Mouse (Mus musculus): ENCODE measurements around the gene Dnm3. TPM values are rescaled to one million over a fixed set of nuclear protein-coding genes. Genes with fewer than 3 reads are reported as not detected.

Dnm3 gene
- polyA plus RNA-seq, 1 experiment from 2014 or later = 18.7 TPM

DNA sequence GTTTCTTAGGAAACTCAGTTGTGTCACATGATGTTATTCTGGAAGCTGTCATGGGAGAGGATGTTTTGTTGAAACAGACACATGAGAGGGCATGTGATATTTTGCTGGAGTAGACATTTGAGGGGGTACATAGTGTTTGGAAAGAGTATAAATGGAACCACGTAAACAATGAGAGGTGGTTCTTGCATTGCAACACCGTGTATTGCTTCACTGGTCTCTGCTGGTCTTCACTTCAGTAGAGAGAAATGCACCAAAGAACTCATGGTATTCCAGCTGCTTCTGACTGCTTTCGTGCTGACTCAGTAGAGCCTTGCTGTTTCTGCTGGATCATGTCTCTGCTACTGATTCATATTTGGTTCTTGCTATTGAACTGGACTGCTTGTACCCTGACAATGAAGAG, 328.1 kb downstream of the Dnm3 start:
- no peaks in the 10 kb centered on the region for H3K9me3 ChIP-seq

DNA sequence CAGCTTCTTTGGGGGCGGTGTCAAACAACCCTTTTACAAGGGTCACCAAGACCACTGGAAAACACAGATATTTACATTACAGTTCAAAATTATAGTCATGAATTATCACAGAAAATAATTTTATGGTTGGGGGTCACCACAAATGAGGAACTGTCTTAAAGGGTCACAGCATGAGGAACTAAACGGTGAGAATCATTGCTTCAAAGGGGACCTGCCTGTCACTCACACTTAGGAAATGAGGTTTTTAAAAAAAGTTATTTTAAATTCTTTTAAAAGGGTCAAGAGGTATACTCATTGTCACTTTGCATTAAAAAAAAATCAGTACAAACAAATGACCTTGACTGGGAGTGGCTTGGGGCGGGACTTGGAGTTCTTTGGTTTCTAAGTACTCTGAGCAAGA, 330.3 kb downstream of the Dnm3 start:
- Histone ChIP-seq H3K9me3 (no peaks in the 10 kb centered on the region), H3K9ac (replicated peaks) (no peak overlapping the region), H3K27ac (no peak overlapping the region), H3K27me3 (no peaks in the 10 kb centered on the region), H3K4me2 (no peak overlapping the region), H3K4me3 (replicated peaks) (no peak overlapping the region), H3K4me1 (replicated peaks) (peaks cover 20% of the 10 kb centered on the region), H3K36me3 (no peaks in the 10 kb centered on the region)
- ATAC-seq (ENCODE audit: insufficient number of reproducible peaks, insufficient read depth, low FRiP score, low TSS enrichment, low read depth) = no peak
- WGBS = 90% methylated on average over 3 of the region's 3 CpGs

More for the DNA sequence above, 328.1 kb downstream of the Dnm3 start:
- peaks cover 11% of the 10 kb centered on the region for H3K4me1 ChIP-seq (replicated peaks)
- no peak overlapping the region for H3K4me3 ChIP-seq (replicated peaks)
- no peak for ATAC-seq (ENCODE audit: insufficient number of reproducible peaks, insufficient read depth, low FRiP score, low TSS enrichment, low read depth)
- H3K27me3 ChIP-seq = no peaks in the 10 kb centered on the region
- H3K9ac ChIP-seq (replicated peaks) = no peak overlapping the region
- H3K36me3 ChIP-seq = no peaks in the 10 kb centered on the region
- 93% methylated on average over 3 of the region's 3 CpGs for WGBS
- no peak overlapping the region for H3K4me2 ChIP-seq
- H3K27ac ChIP-seq = no peak overlapping the region

DNA sequence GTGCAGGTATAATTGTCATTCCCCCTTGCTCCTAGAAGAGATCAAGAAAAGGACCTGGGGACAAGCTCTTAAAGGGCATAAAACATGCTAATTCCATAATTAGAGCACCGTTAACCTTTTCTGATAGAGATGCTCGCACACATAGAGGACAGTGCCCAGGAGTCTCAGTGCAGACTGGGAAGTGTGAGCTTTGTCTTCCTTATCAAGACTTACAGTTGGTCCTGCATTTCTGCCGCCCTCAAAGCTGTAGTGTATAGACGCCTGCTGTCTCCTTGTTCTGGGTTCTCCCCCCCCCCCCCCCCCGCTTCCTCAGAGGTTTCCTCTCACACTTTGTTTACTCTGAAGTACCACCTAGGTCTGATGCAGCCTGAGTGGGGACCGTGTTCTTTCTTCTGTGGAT, 332.1 kb downstream of the Dnm3 start:
- ATAC-seq (ENCODE audit: insufficient number of reproducible peaks, insufficient read depth, low FRiP score, low TSS enrichment, low read depth) = no peak
- Histone ChIP-seq H3K27me3 (no peaks in the 10 kb centered on the region), H3K4me1 (replicated peaks) (peaks cover 19% of the 10 kb centered on the region), H3K27ac (no peak overlapping the region), H3K4me3 (replicated peaks) (no peak overlapping the region), H3K9ac (replicated peaks) (no peak overlapping the region), H3K4me2 (no peak overlapping the region), H3K36me3 (no peaks in the 10 kb centered on the region), H3K9me3 (no peaks in the 10 kb centered on the region)
- 76% methylated on average over 5 of the region's 6 CpGs for WGBS

- Histone ChIP-seq H3K9me3 (no peaks in the 10 kb centered on the region), H3K27me3 (no peaks in the 10 kb centered on the region), H3K4me2 (no peak overlapping the region), H3K27ac (peak overlapping the region; percentile 76; the same call in 1 of the 2 replicates), H3K36me3 (no peaks in the 10 kb centered on the region), H3K9ac (replicated peaks) (no peak overlapping the region), H3K4me3 (replicated peaks) (no peak overlapping the region), H3K4me1 (replicated peaks) (peaks cover 19% of the 10 kb centered on the region)
- ATAC-seq (ENCODE audit: insufficient number of reproducible peaks, insufficient read depth, low FRiP score, low TSS enrichment, low read depth) = no peak
- WGBS = 67% methylated on average over 1 of the region's 1 CpGs
These were observed 332.8 kb downstream of the Dnm3 start for GRCm38 (mm10) chr1:162144992-162145391.

DNA sequence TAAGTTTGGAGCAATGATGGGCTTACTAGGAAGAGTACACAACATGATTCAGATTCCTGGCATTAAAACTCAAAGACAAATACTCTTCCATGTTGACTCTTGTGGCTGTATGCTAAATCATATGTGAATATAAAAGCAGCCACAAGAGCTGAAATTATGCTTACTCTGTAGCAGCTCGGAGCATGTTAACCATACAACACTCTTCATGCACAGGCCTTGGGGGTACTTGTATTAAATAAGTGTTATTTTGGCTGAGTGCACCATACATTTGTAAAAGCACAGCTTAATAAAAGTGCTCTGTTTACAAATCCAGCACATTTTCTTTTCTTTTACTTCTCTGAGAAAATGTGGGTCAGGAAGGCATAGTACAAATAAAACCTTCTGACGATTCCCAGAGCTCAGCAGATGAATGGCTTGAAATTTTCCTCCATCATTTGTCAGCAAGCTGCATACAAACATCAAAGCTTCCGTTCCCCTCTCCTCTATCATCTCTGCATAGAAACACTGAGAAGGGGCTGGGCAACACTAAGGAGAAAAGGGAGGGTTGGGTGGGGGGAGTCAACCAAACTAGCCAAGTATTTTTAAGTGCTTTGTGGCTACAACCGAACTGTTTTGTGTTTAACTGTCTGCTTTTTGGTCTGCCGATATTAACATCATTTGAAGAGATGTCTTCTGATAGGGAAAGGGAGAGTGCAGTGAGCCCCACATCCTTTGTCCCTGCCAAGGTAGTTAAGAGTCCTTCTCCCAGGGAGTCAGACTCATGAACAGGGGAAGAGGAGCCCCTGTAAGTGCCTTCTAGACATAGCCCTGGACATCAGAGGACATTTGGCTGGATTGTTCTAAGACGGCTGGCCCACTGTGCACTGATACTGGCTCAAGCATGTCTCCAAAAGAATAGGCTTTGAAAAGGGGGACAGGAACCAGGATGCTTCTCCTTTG, 333.6 kb downstream of the Dnm3 start:
- H3K4me1 ChIP-seq (replicated peaks) = peaks cover 19% of the 10 kb centered on the region
- no peak overlapping the region for H3K4me3 ChIP-seq (replicated peaks)
- ATAC-seq (ENCODE audit: insufficient number of reproducible peaks, insufficient read depth, low FRiP score, low TSS enrichment, low read depth) = no peak
- no peak overlapping the region for H3K9ac ChIP-seq (replicated peaks)
- no peaks in the 10 kb centered on the region for H3K36me3 ChIP-seq
- WGBS = 55% methylated on average over 6 of the region's 6 CpGs
- H3K9me3 ChIP-seq = no peaks in the 10 kb centered on the region
- H3K27me3 ChIP-seq = no peaks in the 10 kb centered on the region
- H3K4me2 ChIP-seq = no peak overlapping the region
- peak overlapping the region; percentile 76 for H3K27ac ChIP-seq

DNA sequence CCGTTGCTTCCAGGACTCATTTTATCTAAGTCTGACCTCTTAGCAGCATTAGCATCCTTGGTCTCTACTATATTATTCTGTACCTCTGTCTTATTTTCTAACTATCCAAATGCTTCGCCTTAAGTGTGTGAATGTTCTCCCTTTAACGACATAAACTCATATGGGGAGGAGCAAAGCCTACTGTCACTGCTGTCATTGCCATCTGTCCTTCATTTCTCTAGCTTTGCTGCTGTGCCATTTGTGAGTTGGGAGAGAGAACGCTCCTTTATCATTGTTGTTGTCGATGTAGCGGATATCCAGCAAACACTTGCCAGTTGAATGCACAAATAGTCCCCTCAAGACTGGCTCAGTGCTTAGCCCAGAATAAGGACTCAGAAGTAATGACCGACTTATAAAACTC, 335.5 kb downstream of the Dnm3 start:
- Histone ChIP-seq H3K36me3 (no peaks in the 10 kb centered on the region), H3K27ac (no peak overlapping the region)
- 92% methylated on average over 7 of the region's 7 CpGs for whole genome bisulfite sequencing

DNA sequence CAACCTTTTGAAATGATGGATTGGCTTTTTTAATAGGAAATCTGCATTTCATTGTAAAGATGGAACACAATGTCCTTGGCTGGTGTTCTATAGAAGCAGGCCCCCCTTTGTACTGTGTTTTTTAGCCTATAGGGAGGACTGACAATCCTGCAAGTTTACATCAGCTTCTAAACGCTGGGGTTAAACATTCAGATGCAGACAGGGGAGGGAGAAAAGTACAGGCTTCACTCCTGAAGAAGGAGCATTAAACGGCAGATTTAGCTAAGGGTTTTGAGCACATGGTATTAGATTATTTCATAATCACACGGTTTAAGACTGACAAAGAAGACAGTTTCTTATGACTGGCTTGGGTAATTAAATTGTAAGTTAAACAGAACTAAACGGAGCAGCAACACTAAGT, 341.5 kb downstream of the Dnm3 start:
- Histone ChIP-seq H3K36me3 (no peaks in the 10 kb centered on the region), H3K4me2 (no peak overlapping the region), H3K9ac (replicated peaks) (no peak overlapping the region), H3K4me1 (replicated peaks) (peaks cover 21% of the 10 kb centered on the region), H3K9me3 (no peaks in the 10 kb centered on the region), H3K27ac (peak overlapping the region; percentile 69), H3K4me3 (replicated peaks) (no peak overlapping the region), H3K27me3 (no peaks in the 10 kb centered on the region)
- ATAC-seq (ENCODE audit: insufficient number of reproducible peaks, insufficient read depth, low FRiP score, low TSS enrichment, low read depth) = no peak
- 55% methylated on average over 4 of the region's 4 CpGs for WGBS

More for the DNA sequence above, 335.5 kb downstream of the Dnm3 start:
- Histone ChIP-seq H3K9me3 (no peaks in the 10 kb centered on the region), H3K4me1 (replicated peaks) (peaks cover 19% of the 10 kb centered on the region), H3K4me2 (no peak overlapping the region), H3K27me3 (no peaks in the 10 kb centered on the region), H3K4me3 (replicated peaks) (no peak overlapping the region), H3K9ac (replicated peaks) (no peak overlapping the region)
- ATAC-seq (ENCODE audit: insufficient number of reproducible peaks, insufficient read depth, low FRiP score, low TSS enrichment, low read depth) = no peak

DNA sequence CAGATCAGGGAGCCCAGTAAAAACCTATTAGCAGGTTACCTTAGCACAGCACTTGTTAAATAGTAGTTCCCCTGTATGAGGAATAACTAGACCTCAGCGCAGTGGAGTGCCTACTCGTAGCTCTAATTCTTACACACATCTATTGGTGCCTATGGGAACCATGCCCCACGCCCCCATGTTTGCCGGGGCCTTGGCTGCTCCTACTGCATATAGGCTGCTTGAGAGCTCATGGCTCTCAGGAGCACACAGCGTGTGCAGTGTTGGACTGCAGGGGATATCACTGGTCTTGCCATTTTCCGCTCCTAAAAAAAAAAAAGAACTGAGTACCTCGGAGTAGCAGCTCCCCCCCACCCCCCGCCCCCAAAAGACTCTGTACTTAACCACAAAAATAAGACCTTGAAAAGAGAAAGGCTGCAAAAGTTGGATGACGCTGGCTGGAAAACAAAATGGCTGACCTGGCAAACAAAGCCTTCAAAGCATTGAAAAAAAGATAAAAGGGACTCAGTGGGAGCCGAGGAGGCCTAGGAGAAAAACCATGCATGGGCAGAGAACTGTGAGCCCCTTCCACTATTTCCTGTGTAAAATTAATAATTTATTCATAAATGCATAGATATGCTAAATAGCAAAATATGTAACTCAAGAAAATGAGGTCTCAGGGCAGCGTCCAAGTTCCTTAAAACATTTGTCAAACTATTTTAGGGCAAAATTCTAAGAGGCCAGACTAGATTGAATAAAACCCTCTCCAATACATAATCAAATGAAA, 342.2 kb downstream of the Dnm3 start:
- H3K9me3 ChIP-seq = no peaks in the 10 kb centered on the region

GRCm38 (mm10) chr1:162134651-162135066, 343.2 kb downstream of the Dnm3 start:
- Histone ChIP-seq H3K27ac (peak overlapping the region; percentile 88), H3K9ac (replicated peaks) (no peak overlapping the region), H3K36me3 (no peaks in the 10 kb centered on the region), H3K27me3 (no peaks in the 10 kb centered on the region), H3K4me2 (no peak overlapping the region), H3K9me3 (no peaks in the 10 kb centered on the region), H3K4me1 (replicated peaks) (peaks cover 26% of the 10 kb centered on the region), H3K4me3 (replicated peaks) (no peak overlapping the region)
- 0 out of 2 replicates have a peak, but pooled peaks have one; percentile 75 for ATAC-seq (ENCODE audit: insufficient number of reproducible peaks, insufficient read depth, low FRiP score, low TSS enrichment, low read depth)
- 31% methylated on average over 3 of the region's 3 CpGs for WGBS

More for the DNA sequence above, 342.2 kb downstream of the Dnm3 start:
- Histone ChIP-seq H3K4me2 (no peak overlapping the region), H3K4me3 (replicated peaks) (no peak overlapping the region), H3K9ac (replicated peaks) (no peak overlapping the region), H3K27ac (peak overlapping the region; percentile 88), H3K36me3 (no peaks in the 10 kb centered on the region), H3K4me1 (replicated peaks) (peaks cover 26% of the 10 kb centered on the region), H3K27me3 (no peaks in the 10 kb centered on the region)
- 84% methylated on average over 11 of the region's 11 CpGs for WGBS
- ATAC-seq (ENCODE audit: insufficient number of reproducible peaks, insufficient read depth, low FRiP score, low TSS enrichment, low read depth) = no peak

DNA sequence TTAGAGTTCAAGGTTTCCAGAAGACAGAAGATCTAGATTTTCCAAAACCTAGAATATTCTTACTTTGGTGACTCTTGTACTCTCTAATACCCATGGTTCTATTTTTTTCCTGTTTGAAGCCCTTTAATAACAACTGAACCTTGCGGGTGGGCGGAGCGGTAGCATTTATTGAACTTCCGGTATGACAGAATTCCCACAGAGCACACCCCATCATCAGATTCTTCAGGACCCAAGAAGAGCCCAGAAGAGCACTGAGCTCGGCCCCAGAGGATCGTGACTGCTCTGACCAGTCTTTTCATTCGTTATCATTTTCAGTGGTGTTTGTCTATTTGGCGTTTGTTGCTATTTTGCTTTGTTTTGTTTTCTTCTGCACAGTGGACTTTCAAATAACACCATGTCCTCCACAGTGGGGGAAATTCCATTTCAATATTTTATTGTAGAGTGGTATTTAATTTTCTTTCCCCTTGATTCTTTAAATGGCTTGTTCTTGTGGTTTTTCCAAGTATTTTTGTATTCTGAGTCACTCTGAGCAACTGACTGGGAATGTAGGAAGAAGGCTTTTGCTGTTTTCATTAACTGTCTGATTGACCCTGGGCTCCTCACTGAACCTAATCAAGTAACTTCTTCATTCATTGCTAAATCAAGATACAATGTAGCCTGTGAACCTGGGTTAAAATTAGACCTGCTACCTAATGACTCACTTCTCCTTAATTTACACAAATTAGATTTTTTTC, 344.8 kb downstream of the Dnm3 start:
- H3K27ac ChIP-seq = peak overlapping the region; percentile 30; the same call in 1 of the 2 replicates
- no peaks in the 10 kb centered on the region for H3K9me3 ChIP-seq
- no peak overlapping the region for H3K4me2 ChIP-seq
- no peak overlapping the region for H3K4me3 ChIP-seq (replicated peaks)
- WGBS = 92% methylated on average over 8 of the region's 8 CpGs
- H3K9ac ChIP-seq (replicated peaks) = no peak overlapping the region
- no peak for ATAC-seq (ENCODE audit: insufficient number of reproducible peaks, insufficient read depth, low FRiP score, low TSS enrichment, low read depth)
- peaks cover 30% of the 10 kb centered on the region for H3K4me1 ChIP-seq (replicated peaks)
- H3K36me3 ChIP-seq = no peaks in the 10 kb centered on the region
- H3K27me3 ChIP-seq = no peaks in the 10 kb centered on the region
